Mouse (Mus musculus) kidney, postnatal 0 days (tissue): ENCODE results near the gene Gse1. TPM values are rescaled to one million over a fixed set of nuclear protein-coding genes. Genes with fewer than 3 reads are reported as not detected.

Source experiments
- ATAC-seq: fragments of 200-750 bp; cut with Nextera tagmentation; replicated peaks from 2 replicates; pipeline ENCODE4 v1.8.0; 2017; ENCODE audit warnings: low read depth, moderate number of reproducible peaks, moderate TSS enrichment, moderate library complexity; ENCODE audit not compliant: low FRiP score
- DNase-seq: peaks from one replicate; pipeline ENCODE4 v3.0.0-alpha.2; 2016; ENCODE audit warnings: low spot score
- H3K27ac ChIP-seq: fragments of 300-500 bp; sonication (generic); 2 replicates; pipeline ENCODE4 v1.5.1; 2014; ENCODE audit warnings: mild to moderate bottlenecking
- H3K27me3 ChIP-seq: fragments of 300-500 bp; sonication (generic); 2 replicates; pipeline ENCODE4 v1.6.1; 2014; ENCODE audit warnings: low read length, mixed read lengths; ENCODE audit not compliant: insufficient read depth
- H3K36me3 ChIP-seq: fragments of 300-500 bp; sonication (generic); 2 replicates; pipeline ENCODE4 v1.6.1; 2014; ENCODE audit warnings: low read length, mixed read lengths; ENCODE audit not compliant: insufficient read depth
- H3K4me1 ChIP-seq: fragments of 300-500 bp; sonication (generic); replicated peaks from 2 replicates; pipeline ENCODE4 v1.6.1; 2014; ENCODE audit warnings: antibody characterized with exemption, low read length, mixed read lengths; ENCODE audit not compliant: insufficient read depth
- H3K4me2 ChIP-seq: fragments of 300-500 bp; sonication (generic); 2 replicates; pipeline ENCODE4 v1.6.1; 2014; ENCODE audit warnings: mild to moderate bottlenecking, low read length, moderate library complexity, mixed read lengths
- H3K4me3 ChIP-seq: fragments of 300-500 bp; sonication (generic); replicated peaks from 2 replicates; pipeline ENCODE4 v1.5.1; 2014; ENCODE audit warnings: low read depth, low read length
- H3K9ac ChIP-seq: fragments of 300-500 bp; sonication (generic); 2 replicates; pipeline ENCODE4 v1.6.1; 2014; ENCODE audit warnings: low read depth, low read length
- H3K9me3 ChIP-seq: fragments of 300-500 bp; sonication (generic); replicated peaks from 2 replicates; pipeline ENCODE4 v1.6.1; 2016; ENCODE audit warnings: low read length, inconsistent platforms, mixed read lengths
- CTCF ChIP-seq: IDR thresholded peaks from 2 replicates; pipeline ENCODE4 v1.5.1; 2016; ENCODE audit warnings: antibody characterized with exemption, low read depth, mild to moderate bottlenecking, moderate library complexity
- WGBS: fragments of 180-500 bp; shearing (Covaris S2); extraction: QIAGEN DNeasy Blood & Tissue Kit; methylation state at CpG from one replicate; pipeline ENCODE4 v1.1.7; 2014; 5-methylcytosine and 5-hydroxymethylcytosine counted together
- polyA plus RNA-seq: library from polyadenylated mRNA; unstranded; fragments of >200 nt; fragmentation: Nextera tagmentation; extraction: Ambion mirVana; gene quantifications from 2 replicates; pipeline ENCODE4 v1.2.1, GENCODE M21; 2015

Gene Gse1
- polyA plus RNA-seq, 1 experiment from 2014 or later, result 8.4 TPM

DNA sequence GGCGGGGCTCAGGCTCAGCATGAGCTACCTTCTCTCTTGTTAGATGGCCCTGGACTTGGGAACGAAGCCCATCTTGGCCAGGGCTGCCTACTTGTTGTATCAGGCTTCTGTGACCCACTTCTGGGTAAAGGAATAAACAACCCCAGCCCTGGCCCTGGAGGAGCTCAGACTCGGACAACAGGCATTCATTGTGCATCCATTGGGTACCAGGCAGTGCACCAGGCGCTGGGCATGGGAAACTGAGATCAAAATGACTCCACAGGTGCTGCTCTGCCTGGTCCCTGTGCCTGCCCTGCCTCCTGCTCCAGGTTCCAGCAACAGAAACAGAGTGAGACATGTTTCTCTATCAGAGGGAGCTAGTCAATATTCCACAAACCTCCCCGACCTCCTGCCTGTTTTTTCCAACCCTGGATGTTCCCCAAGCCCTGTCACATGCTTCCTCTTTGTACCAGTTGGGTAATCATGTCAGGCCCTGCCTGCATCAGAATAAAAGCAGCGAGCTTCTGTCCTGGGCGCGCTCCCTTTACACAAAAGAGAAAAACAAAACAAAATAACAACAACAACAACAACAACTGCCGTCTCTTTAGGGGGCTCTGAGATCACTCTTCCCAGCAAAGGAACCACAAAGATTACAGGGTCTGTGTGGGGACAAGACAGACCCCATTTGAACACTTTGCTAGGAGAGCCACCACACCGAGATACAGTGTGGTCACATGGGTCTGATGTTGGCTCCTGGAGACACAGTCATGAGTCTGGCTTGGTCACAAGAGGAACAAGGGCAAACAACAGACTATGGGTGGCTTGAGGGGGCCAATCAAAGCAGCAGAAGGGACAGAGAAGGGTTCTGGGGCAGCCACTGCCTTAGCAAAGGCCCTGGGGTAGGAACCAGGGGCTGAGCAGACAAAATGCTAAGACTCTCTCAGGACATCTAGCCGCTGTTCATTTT is 391.3 kb downstream of the Gse1 start:
- DNase-seq (no peak), ATAC-seq (no peak)
- H3K4me1 ChIP-seq, result 0 out of 2 replicates have a peak, but pooled peaks cover 5% of the 10 kb centered on the region
- H3K36me3 ChIP-seq, result no peaks in the 10 kb centered on the region
- no peaks in the 10 kb centered on the region for H3K9me3 ChIP-seq
- TF ChIP-seq CTCF, result no peak
- 79% methylated on average over 11 of the region's 11 CpGs for WGBS
- no peak overlapping the region for H3K4me2 ChIP-seq
- no peaks in the 10 kb centered on the region for H3K27me3 ChIP-seq
- H3K27ac ChIP-seq, result no peak overlapping the region
- H3K9ac ChIP-seq, result no peak overlapping the region
- no peak overlapping the region for H3K4me3 ChIP-seq

DNA sequence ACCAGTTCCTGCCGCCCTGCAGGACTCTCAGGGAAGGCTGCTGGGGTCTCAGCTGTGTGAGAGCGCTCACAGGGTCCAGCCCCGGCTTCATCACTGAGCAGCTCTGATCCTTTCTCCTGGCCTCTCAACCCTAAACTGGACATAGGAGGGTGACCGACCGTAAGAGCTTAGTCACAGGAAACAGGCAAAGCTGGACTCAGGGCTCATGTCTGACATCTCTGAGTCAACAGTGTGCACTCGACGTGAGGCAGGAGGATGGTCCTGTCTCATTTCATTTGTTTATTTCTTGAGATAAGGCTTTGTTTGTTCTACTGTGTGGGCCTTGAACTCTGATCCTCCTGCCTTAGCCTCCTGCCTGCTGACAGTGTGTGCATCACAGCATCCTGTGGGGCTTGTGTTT is 392.2 kb downstream of the Gse1 start:
- Histone ChIP-seq H3K27ac (no peak overlapping the region), H3K9me3 (no peaks in the 10 kb centered on the region), H3K36me3 (no peaks in the 10 kb centered on the region), H3K4me2 (no peak overlapping the region), H3K27me3 (no peaks in the 10 kb centered on the region), H3K4me1 (0 out of 2 replicates have a peak, but pooled peaks cover 6% of the 10 kb centered on the region), H3K9ac (no peak overlapping the region), H3K4me3 (no peak overlapping the region)
- 49% methylated on average over 7 of the region's 7 CpGs for WGBS
- TF ChIP-seq CTCF, result no peak
- DNase-seq, result no peak
- no peak for ATAC-seq

DNA sequence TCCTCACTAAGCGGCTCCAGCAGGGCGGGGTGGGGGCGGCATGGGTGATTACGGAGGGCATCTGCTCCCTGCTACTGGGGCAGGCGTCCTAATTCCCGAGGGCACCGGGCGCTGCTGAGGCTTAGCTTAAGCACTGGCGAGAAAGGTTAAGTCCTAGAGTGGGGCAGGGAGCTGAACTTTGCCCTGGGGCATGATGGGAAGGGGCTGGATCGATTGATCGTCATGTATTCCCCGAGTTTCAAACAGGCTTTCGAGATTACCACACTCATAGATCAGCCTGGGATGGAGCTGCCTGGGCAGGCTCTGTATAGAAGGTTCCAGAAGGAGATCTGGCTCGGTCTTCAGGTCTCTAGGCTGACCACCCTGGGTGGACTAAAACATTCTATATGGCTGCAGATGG is 393.9 kb downstream of the Gse1 start:
- no peak overlapping the region for H3K4me2 ChIP-seq
- DNase-seq, result no peak
- WGBS, result 82% methylated on average over 14 of the region's 14 CpGs
- no peak for TF ChIP-seq CTCF
- H3K4me1 ChIP-seq, result 0 out of 2 replicates have a peak, but pooled peaks cover 6% of the 10 kb centered on the region
- H3K36me3 ChIP-seq, result no peaks in the 10 kb centered on the region
- H3K9ac ChIP-seq, result no peak overlapping the region
- no peaks in the 10 kb centered on the region for H3K9me3 ChIP-seq
- ATAC-seq, result no peak
- H3K27me3 ChIP-seq, result no peaks in the 10 kb centered on the region
- H3K4me3 ChIP-seq, result no peak overlapping the region
- H3K27ac ChIP-seq, result no peak overlapping the region

DNA sequence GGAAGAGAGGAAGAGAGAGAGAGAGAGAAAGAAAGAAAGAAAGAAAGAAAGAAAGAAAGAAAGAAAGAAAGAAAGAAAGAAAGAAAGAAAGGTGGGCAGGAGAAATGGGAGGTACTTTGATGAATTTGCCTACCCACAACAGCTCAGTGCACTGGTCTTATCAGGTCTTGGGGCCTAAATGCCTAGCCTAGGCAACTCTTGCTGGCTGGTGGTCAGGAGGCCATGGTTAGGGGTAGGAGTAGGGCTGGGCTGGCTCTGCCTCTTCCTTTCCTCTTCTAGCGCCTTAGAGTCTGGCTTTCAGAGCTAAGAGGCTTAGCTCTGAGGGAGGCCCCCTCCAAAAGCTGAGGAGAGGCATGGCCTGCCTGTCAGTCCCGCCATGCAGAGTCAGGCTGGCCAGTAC is 395.4 kb downstream of the Gse1 start:
- 57% methylated on average over 2 of the region's 2 CpGs for WGBS

DNA sequence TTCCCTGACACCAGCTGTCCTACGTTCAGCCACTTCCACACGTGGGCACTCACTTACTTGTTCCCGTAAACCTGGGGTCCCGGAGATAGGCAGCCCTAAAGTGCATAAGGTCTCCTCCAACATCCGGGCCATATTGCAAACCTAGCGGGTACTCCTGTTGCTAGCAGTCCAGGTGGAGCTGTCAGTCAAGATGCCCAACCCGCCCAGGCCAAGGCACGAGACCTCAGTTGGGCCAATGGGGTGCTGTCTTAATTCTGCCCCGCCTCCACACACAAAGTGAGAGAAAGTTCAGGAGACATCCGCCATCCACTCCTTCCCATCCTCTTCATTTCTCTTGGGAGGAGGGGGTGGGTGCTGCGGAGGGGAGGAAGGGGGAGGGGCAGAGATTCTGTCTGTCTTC is 398.2 kb downstream of the Gse1 start:
- no peak for ATAC-seq
- no peaks in the 10 kb centered on the region for H3K27me3 ChIP-seq

More for the DNA sequence above, 395.4 kb downstream of the Gse1 start:
- Histone ChIP-seq H3K4me1 (0 out of 2 replicates have a peak, but pooled peaks cover 6% of the 10 kb centered on the region), H3K9me3 (no peaks in the 10 kb centered on the region), H3K4me2 (no peak overlapping the region), H3K4me3 (no peak overlapping the region), H3K27ac (no peak overlapping the region), H3K36me3 (no peaks in the 10 kb centered on the region), H3K27me3 (no peaks in the 10 kb centered on the region), H3K9ac (no peak overlapping the region)
- ATAC-seq, result no peak
- DNase-seq, result no peak
- no peak for TF ChIP-seq CTCF

DNA sequence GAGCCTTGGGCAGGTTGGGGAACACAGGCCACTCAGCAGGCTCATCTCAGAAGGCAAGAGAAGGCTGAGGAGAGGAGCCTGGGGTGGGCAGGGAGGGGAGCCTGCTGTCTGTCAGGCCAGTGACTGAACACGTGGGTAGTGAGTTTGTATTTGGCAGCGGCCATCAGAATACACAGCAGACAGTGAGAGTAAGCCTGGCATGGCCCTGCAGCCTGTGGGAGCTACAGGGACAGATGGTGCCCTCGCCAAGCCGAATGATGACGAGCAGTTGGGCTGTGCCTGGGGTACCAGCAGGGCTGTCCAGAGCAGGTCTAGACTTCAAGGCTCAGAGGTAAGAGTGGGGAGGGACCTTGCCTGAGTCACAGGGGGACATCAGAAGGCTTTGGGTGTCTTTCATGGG is 399.0 kb downstream of the Gse1 start:
- Histone ChIP-seq H3K36me3 (no peaks in the 10 kb centered on the region), H3K4me3 (no peak overlapping the region), H3K9me3 (no peaks in the 10 kb centered on the region), H3K4me2 (no peak overlapping the region), H3K27me3 (no peaks in the 10 kb centered on the region), H3K27ac (no peak overlapping the region), H3K4me1 (0 out of 2 replicates have a peak, but pooled peaks cover 6% of the 10 kb centered on the region), H3K9ac (no peak overlapping the region)
- DNase-seq, result no peak
- ATAC-seq, result no peak
- 89% methylated on average over 5 of the region's 5 CpGs for WGBS
- TF ChIP-seq CTCF, result no peak

More for the DNA sequence above, 398.2 kb downstream of the Gse1 start:
- H3K27ac ChIP-seq, result no peak overlapping the region
- H3K36me3 ChIP-seq, result no peaks in the 10 kb centered on the region
- no peak overlapping the region for H3K9ac ChIP-seq
- no peaks in the 10 kb centered on the region for H3K9me3 ChIP-seq
- no peak overlapping the region for H3K4me2 ChIP-seq
- TF ChIP-seq CTCF, result no peak
- WGBS, result 73% methylated on average over 11 of the region's 11 CpGs
- 0 out of 2 replicates have a peak, but pooled peaks cover 6% of the 10 kb centered on the region for H3K4me1 ChIP-seq
- no peak for DNase-seq
- no peak overlapping the region for H3K4me3 ChIP-seq
